Mouse (Mus musculus) c-Kit-positive CD71-positive TER-119-negative erythroid progenitor cells, embryonic 14.5 days (primary cell): ENCODE data around the gene Lhx6.
A peak's percentile ranks its signal among the peaks of the same experiment; 100 is the strongest.

Source experiments
- DNase-seq: peaks from one replicate; pipeline ENCODE4 v3.0.0-alpha.2; 2013; ENCODE audit warnings: low read depth

Gene Lhx6

DNA sequence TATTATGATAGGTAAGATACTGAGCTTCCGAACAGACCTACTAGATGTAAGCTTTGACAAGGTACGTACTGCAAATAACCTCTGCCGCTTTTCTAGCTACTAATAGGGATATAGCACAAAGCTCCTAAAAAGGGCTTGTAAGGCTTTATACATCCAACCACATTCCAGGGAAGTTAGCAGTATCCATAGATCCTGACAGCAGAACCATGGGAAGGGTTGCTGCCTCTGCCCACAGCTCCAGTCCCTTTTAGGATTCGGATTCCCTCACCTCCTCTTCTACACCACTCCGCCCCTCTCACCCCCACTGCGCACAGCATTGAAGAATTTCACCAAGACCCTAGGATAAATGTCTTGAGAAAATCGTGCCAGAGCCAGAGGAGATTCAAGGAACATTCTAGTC is 11.9 kb downstream of the Lhx6 start:
- no peak for DNase-seq

DNA sequence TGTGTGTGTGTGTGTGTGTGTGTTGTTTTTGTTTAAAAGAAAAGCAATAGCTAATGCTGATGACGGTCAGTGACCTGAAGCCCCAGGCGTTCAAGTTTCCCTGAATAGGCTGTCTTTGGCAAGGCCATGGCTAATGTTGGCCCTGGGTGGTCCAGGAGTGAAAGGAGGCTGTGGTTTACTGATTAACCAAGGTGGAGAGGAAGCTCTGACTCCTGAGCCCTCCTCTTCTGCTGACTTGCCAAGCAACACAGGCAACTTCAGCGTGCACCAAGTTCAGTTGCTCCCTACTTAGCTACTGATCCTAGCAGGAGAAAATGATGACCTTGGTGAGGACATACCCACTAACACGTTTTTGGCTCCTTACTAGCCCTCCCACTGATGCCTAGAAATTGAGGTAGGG is 12.5 kb downstream of the Lhx6 start:
- no peak for DNase-seq

- DNase-seq, result peak; percentile 68
Measured at GRCm38 (mm10) chr2:36090853-36091741, 14.1 kb downstream of the Lhx6 start.

DNA sequence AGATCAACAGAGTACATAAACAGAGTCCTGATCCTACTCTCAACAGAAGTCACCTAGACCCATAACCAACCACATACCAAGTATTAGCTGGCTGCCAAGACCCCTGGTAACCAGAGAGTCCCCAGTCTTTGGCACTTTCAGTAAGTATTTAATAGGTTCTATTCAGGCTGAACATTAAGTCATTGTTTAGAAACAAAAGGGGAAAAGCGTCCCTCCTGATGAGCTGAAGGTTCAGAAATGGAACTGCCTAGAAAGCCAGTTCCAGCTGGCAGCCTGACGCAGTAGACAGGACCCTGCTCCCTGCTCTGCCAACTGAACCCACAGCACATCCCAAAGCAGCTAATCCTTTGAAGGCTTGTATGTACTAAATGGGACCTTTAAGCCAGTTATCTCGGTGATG is 16.0 kb downstream of the Lhx6 start:
- no peak for DNase-seq

- no peak for DNase-seq
Measured at GRCm38 (mm10) chr2:36085041-36085440, 20.2 kb downstream of the Lhx6 start.

DNA sequence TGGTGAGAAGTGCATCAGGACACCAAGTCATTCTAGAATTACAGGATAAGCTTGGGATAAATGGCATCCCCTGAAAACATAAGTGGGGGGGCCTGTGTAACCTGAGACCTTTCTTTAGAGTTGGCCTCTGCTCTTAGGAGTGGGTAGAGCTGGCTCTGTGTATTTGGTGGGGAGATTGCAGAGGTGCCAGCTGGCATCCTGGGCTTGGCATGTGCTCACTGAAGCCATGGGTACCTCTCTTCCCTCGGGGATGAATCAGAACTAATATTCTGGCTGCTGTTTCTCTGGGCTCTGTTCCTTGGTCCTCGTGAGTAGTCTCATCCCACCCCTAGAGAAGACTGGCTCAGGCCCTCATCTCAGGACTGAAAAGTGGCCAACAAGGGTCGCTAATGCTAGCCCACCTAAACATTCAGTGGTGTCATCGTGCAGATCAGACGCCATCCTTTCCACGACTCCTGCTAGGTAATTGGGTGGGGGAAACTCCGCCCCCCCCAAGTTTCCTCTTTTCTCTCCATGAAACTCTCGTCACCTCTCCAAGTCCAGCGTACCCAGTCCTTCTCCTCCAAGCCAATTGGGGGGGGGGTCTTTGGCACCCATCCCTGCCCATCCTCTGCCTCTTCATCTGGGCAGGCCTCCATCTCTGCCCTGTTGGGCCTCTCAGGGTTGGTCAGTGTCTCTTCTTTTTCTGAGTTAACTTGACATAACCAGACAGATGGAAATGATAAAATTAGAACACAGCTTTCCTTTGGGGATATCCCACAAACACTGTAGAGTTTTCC is 22.2 kb downstream of the Lhx6 start:
- no peak for DNase-seq

GRCm38 (mm10) chr2:36081446-36081845 is 23.8 kb downstream of the Lhx6 start:
- DNase-seq, result no peak

DNA sequence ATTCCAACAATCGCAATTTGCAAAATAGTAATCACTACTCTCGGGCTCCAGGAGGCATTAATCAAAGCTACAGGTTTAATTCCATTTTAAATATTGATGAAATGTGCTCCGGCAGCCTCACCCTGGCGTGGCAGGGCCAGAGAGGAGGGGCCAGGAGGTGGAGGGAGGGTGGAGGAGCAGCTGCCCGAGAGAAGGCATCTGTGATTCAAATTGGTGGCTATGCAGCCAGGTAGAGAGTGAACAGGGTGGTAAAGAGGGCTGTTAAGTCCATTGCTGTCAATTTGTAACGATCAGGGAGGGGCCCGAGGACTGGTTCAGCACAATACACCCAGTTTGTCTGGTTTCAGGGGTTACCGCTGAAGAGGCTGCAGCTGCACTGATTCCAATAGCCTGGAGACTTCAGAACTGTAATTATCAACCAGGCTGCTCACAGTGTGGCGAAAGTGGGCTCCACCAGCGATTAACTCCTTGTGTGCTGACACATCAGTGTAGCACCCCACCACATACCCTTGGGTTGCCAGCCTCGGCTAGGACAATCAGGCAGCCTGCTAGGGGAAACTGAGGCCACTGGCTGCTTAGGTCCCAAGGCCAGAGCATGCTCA is 27.9 kb downstream of the Lhx6 start:
- no peak for DNase-seq

DNA sequence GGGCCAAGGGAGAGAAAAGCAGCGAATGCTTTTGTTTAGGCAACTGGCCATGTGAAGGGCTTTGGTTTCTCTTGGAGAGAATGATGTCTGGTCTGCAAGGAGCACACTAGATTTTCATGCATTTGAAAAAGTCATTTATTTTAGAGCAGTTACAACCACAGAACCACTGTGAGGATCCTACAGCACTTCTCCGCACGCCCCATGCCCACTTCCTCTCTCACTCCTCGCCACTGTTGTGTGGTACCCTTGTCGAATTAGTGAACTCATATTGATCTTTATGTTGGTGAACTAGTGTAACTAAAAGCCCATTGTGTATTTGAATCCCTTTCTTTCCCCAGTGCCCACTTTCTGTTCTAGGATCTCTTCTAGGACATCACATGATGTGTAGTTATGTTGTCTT is 30.0 kb downstream of the Lhx6 start:
- DNase-seq, result no peak

DNA sequence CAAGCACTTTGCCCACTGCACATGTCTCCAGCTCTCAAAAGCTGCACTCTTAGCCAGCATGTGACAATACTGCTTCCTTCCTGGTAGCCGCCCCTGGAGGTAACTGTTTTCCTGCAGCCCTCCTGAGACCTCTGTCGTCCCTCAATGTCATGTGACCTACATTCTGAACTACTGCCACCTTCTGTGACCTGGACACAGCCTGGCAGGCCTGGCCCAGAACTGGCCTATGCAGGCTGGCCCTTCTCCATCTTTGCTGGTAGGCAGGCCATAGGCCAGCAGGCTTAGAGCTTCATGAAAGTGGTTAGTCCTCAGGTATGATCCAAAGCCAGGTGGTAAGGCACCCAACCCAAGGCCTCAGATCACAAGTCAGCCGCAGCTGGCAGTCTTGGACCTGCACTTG is 31.4 kb downstream of the Lhx6 start:
- DNase-seq, result no peak

DNA sequence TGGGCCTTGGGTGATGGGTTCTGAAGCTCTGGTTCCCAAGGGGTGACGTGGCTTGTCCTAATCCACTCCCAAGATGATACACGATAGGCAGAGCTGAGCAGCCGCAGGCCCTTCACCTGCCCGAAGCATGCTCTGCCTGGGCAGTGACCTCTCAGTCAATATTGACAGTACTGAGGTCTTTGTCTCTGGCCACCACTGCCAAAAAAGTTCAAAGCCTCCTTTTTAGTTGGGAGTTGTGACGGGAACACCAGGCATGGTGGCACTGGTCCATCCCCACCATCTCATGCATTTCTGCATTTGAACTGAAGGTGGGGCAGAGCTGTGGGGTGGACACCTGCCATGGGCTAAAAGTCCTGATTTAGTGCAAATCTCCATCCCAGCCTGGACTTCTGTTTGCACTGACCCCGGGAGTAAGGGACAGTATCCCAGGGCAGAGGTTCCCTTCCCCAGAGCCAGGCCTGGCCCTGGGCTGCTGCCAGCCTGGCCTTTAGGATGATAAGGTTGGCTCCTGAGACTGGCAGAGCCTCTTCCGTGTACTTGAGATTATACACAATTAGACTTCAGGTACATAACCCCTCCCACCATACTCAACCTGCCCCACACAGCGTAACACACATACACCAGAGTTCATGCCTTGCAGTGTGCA is 33.4 kb downstream of the Lhx6 start:
- no peak for DNase-seq

DNA sequence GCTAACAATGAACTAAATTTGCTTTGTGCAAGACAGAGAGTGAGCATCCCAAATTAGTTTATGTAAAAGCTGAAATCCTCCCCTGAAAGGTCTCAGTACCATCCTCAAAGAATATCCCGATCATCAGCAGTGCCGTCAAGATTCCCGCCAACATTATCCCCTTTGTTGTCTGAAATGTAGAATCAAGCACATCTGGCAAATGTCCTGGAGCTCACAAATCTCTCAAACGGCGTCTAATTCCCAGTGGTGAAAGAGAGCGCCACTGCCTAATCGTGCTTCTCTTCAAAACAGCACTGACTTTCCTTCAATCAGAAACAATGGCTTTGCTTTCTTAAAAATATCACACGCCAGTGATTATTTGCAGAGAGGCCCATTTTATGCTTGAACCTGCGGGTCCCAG is 38.1 kb downstream of the Lhx6 start:
- DNase-seq, result no peak

DNA sequence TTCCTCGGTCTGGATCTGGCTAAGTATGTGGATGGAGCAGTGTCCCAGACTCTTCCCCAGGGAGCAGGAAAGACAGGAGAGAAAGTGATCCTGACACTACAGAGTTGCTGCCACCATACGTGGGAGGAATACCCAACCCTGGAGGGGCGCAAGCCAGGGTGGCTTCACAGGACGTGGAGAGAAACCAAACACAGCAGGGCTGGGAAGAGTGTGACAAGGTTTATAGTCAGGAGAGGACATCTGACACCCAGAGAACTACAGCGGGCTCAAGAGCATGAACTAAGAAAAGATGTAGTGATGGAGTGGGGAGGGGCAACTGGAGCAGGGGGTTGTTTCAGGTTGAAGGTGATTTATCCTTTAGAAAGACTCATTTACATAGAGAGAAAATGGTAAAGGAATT is 43.8 kb downstream of the Lhx6 start:
- DNase-seq, result no peak

- no peak for DNase-seq
Measured at GRCm38 (mm10) chr2:36056248-36056647, 49.0 kb downstream of the Lhx6 start.

DNA sequence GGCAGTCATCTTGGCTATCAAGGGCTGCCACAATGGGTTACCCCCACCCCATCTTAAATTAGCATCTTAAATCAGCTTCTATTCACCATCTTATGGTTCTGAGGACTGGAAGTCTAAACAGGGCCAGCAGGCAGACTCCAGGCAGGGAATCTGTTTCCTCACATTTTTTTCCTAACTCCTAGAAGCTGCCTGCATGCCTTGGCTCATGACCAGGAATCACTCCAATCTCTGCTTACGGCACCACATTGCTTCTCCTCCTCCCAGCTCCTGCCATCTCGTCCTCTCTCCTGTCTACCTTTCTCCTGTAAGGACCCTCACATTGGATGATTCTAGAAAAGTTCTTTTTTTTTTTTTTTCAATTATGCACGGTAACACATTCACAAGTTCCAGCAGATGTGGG is 52.0 kb downstream of the Lhx6 start:
- no peak for DNase-seq

- DNase-seq, result no peak
Measured at GRCm38 (mm10) chr2:36049567-36049954, 55.6 kb downstream of the Lhx6 start.

DNA sequence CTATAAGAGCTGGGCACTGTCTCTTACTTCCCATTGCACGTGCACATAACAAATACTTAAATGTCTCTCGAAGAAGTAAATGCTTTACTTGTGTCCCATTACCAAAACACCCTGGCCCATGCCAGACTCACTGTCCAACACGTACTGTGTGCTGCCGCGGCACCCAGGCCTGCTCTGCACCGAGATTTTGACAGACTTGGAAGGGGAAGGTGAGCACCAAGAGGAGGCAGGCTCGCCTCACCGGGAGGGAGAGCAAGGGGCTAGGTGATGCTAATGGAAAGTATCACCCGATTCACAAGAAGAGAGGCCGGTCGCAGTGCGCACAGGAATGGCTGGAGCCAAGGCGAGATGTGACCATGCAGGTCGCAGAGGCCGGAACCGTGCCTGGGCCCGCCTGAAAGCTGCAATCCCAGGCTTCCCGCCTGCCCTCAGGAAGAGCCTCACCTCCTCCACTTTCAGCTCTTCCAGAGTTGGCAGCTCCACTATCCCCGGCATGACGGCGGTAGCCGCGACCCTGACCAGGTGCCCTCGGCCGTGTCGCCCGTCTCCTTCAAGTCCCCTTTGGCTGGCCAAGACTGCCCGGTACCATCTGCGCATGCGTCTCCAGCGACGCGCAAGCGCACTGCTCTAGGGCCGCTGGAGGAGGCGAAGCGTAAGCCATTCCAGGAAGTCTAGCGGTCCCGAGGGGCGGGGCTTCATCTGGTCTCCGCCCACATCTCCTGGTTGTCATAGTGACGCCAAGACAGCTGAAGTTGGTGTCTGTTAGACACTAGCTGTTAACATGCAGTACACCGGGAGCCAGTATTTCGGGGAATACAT is 56.3 kb downstream of the Lhx6 start, which contains the start of the genes Ndufa8 and Morn5:
TSS of gene Ndufa8 (minus strand) at position 659 of the 819 bp plus-strand sequence.
TSS of gene Morn5 (plus strand) at position 711 of the 819 bp plus-strand sequence.
- DNase-seq, result peak; percentile 97

GRCm38 (mm10) chr2:36048164-36048563 is 57.0 kb downstream of the Lhx6 start:
- peak; percentile 14 for DNase-seq

GRCm38 (mm10) chr2:36040872-36041271 is 64.3 kb downstream of the Lhx6 start:
- DNase-seq, result no peak

DNA sequence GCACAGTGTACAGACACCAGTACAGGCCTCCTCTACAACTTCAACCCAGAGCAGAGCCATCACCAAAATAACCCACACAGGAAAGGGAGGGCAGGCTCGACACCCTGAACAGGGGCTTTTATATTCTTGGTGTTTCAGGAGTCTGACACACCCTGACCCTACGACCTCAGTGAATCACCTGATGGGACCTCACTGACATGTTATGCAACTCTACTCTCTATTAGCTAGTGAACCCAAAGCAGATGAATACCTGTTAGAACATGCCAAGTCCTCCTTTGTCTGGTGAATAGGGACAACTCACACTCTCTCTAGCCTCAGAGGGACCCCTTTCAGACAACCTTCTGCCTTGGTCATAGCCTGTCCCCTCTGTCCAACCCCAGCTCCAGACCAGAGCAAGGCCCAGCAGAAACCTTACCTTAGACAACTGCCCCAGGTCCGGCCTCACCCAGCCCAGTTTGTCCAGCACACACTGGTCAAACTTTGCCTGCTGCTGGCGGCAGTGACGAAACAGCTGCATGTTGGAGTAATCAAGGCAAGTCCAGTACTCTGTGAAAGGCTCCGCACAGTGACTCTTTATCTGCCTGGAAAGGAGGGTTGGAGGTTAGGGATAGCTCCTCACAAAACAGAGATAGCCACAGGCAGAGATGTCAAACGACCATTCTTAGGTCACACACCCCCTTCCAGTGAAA is 65.8 kb downstream of the Lhx6 start:
- DNase-seq, result no peak
